Mouse (Mus musculus) NIH3T3 (cell line): ENCODE results near the gene Defa23.
"Not testable (repeated sequence)": the region's sequence is repeated elsewhere in the genome, so short reads cannot be mapped to it uniquely, and the experiment has no call there.

Experiments used
- DNase-seq: peaks from one replicate; pipeline ENCODE4 v3.0.0-alpha.2; 2012; ENCODE audit warnings: low read depth

Defa23 gene

DNA sequence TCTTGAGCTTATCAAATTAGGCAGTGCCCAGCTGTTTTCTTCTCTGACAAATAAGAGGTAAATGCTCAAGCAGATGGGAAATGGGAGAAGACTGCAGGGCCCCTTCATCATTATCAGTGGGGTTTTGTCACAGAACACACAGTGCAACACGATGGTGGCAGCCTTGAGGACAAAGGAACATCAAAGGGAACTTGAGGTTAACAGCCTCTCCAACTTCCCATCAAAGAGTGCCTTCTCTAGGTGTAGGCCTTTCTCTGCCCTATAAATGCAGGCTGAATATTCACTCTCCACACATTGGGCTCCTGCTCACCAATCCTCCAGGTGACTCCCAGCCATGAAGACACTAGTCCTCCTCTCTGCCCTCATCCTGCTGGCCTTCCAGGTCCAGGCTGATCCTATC, at the start of gene Defa23:
Defa23 (plus strand) TSS at position 301 of the 400 bp plus-strand sequence.
- DNase-seq: not testable (repeated sequence)

- DNase-seq: no peak
Observed at GRCm38 (mm10) chr8:21006801-21007200, 48.0 kb upstream of the Defa23 start.

DNA sequence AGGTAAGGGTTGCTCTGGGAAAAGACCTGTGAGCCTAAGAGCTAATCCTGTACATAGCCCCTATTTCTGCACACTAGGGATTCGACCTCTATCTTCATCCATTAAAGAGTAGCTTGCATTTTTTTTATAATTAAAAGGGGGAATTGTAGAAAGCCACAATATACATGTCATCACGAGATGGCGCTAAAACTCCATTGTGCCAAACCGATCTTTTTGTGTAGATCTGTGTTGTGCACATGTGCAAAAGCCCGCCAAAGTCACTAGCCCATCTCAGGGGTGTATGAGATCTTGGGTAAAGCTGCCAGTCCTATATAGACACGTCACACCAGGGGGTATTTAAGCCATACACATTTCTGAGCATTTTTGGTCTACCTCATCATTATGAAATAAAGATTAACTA, 46.3 kb upstream of the Defa23 start:
- peak; percentile 40 for DNase-seq

DNA sequence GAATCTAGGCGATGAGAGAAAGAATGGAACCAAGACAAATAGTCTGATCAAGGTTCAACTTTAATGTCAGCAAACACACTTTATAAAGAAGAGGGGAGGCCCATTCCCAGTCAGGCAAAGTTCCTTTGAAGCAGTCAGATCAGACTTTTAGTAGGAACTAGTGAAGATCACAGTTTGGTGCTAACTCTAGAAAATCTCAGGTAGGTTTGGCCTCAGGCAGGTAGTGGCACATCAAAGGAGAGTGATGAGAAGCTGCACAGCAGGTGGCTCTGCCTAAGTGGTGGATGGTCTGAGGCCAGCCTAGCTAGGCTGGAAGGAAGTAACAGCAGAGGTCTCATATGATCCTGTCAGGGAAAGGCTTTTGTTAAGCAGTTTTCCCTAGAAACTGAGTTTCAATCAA, 44.3 kb upstream of the Defa23 start:
- DNase-seq: not testable (repeated sequence)

- DNase-seq: not testable (repeated sequence)
Observed at GRCm38 (mm10) chr8:21025245-21025644, 29.6 kb upstream of the Defa23 start, which contains the start of gene Defa21. Gene Defa21, plus strand, starts transcription at chr8:21025545.

DNA sequence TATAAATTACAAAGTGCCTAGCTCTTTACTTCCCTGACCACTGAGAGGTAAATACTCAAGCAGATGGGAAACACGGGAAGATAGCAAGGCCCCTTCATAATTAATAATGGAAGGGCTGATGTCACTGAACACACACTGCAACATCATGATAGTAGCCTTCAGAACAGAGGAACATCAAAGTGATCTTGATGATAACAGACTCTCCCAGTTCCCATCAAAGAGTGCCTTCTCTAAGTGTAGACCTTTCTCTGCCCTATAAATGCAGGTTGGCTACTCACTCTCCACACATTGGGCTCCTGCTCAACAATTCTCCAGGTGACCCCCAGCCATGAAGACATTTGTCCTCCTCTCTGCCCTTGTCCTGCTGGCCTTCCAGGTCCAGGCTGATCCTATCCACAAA, 9.9 kb downstream of the Defa23 start, which contains the start of gene Defa35:
Defa35 (plus strand) TSS at position 301 of the 400 bp plus-strand sequence.
- not testable (repeated sequence) for DNase-seq

- DNase-seq: not testable (repeated sequence)
Observed at GRCm38 (mm10) chr8:21084142-21084541, 29.3 kb downstream of the Defa23 start, which contains the start of gene Defa25. Gene Defa25, plus strand, starts transcription at chr8:21084442.

GRCm38 (mm10) chr8:21093106-21093505, 38.3 kb downstream of the Defa23 start:
- peak; percentile 62 for DNase-seq

GRCm38 (mm10) chr8:21095950-21096349, 41.1 kb downstream of the Defa23 start, which contains the start of gene Gm14851:
Gene Gm14851, minus strand, starts transcription at chr8:21096050.
- DNase-seq: not testable (repeated sequence)
